Mouse (Mus musculus): Measurements from ENCODE around the gene Cbr4.

Cbr4 gene

DNA sequence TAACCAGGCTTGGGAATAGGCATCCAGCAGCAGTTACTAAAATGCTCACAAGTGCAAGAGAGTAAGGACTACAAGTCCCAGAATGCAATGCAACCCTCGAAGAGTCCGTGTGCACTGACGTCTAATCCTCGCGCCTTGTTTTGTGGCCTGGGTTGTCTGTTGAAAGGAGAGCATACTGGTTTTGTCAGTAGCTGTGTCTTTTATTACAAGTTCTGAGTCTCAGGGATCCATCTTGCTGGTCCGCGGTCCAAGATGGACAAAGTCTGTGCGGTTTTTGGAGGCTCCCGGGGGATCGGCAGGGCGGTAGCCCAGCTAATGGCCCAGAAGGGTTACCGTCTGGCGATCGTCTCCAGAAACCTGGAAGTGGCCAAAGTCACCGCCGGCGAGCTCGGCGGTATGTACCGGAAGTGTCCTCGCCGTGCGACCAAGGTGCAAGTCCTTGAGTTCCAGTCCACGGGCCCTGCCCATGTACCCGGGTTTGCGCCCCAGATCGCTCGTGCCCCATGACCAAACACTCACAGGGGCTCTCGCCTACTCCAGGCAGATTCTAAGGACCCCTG lies at the start of gene Cbr4:
TSS of gene Cbr4 (plus strand) at position 138 of the 560 bp plus-strand sequence.
- DNase-seq (ENCODE audit: low read depth) = peak; percentile 80

- no peak for DNase-seq (ENCODE audit: low read depth)
These were observed 44.5 kb upstream of the Cbr4 start for GRCm38 (mm10) chr8:61442988-61443387.

- DNase-seq (ENCODE audit: low read depth) = no peak
These were observed 43.2 kb upstream of the Cbr4 start for GRCm38 (mm10) chr8:61444358-61444757.

DNA sequence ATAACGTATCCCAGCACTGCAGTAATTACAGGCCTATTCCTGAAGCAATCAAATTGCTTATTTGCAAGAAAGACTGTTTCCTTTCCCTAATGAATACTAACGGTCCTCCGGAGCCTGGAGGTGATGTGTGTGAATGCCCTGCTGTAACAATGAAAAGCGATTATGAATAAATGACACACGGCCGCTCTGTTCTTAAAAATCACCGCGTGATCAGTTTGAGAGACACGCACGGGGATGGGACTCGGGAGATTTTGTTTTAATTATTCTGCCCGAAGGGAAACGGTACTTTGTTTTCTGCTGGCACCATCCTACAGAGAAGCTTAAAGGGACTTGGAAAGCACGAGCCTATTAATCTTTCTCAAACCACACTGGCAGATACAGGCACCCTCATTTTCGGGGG lies 41.2 kb upstream of the Cbr4 start:
- no peak for DNase-seq (ENCODE audit: low read depth)

GRCm38 (mm10) chr8:61448100-61448499 lies 39.4 kb upstream of the Cbr4 start:
- DNase-seq (ENCODE audit: low read depth) = no peak

DNA sequence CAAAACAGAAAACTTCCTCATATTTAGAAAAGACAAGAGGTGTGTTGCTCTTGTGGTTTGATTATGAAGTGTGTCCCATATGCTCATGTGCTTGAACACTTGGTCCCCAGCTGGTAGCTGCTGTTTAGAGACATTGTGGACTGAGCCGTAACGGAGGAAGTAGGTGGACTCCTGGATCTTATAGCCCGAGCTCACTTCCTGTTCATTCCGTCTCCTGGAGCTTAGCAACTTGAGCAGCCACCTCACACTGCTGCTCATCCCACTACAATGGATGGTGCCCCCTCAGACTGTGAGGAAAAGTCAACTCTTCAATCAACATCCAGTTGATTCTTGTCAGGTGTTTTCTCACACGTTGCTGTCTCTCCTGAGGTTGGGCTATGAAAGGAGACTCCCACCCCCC lies 38.7 kb upstream of the Cbr4 start:
- no peak for DNase-seq (ENCODE audit: low read depth)

- no peak for DNase-seq (ENCODE audit: low read depth)
These were observed 36.5 kb upstream of the Cbr4 start for GRCm38 (mm10) chr8:61450916-61451575.

DNA sequence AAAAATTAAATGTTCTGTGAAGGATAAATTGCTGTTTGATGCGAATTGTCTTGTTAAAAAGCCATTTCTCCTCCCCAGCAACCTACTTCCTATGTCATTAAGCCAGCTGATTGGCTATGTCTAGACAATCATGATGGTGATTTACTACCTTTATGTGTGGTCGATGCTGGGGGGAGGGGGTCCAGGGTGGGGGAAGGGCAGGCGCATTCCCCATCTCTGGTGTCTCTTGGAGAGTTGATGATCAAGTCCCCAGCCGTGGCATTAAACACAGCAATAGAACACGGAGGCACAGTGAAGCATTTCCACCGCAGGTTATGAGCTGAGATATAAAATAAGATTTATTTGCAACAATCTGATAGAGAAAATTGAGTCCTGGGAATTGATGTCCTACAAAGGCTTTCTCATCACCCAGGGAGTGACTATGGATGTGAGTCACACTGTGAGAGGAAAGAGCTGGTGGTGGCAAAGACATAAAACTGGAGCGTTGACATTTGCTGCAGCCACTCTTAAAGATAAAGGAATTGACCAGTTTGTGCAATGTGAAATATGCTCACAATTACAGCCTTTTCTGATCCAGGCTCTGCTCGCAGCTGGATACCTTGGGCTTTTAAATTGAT lies 35.7 kb upstream of the Cbr4 start:
- DNase-seq (ENCODE audit: low read depth) = no peak

GRCm38 (mm10) chr8:61459763-61460162 lies 27.8 kb upstream of the Cbr4 start:
- DNase-seq (ENCODE audit: low read depth) = no peak

DNA sequence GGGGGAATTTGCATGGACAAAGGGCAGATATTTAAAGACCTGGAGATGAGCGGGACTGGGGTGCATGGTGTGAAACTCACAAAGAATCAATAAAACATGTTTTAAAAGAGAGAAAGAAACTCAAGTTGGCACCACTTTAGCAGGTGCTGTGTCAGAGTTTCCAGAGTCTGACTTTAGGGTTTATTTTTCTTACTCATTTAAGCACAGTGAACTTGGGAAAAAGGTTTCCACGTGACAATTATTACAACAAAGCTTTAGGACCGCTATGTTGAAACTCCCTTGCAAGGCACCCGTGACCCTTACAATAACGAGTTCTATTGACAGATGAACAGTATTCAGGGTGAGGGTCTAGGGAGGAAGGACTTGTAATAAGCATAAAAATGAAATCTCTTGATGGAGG lies 25.3 kb upstream of the Cbr4 start:
- DNase-seq (ENCODE audit: low read depth) = no peak

GRCm38 (mm10) chr8:61464393-61464792 lies 23.1 kb upstream of the Cbr4 start:
- no peak for DNase-seq (ENCODE audit: low read depth)

- DNase-seq (ENCODE audit: low read depth) = no peak
These were observed 20.6 kb upstream of the Cbr4 start for GRCm38 (mm10) chr8:61466696-61467552.

- DNase-seq (ENCODE audit: low read depth) = no peak
These were observed 20.1 kb upstream of the Cbr4 start for GRCm38 (mm10) chr8:61467553-61467815.

- DNase-seq (ENCODE audit: low read depth) = no peak
These were observed 17.3 kb upstream of the Cbr4 start for GRCm38 (mm10) chr8:61470213-61470612.

- no peak for DNase-seq (ENCODE audit: low read depth)
These were observed 12.3 kb upstream of the Cbr4 start for GRCm38 (mm10) chr8:61475251-61475673.

DNA sequence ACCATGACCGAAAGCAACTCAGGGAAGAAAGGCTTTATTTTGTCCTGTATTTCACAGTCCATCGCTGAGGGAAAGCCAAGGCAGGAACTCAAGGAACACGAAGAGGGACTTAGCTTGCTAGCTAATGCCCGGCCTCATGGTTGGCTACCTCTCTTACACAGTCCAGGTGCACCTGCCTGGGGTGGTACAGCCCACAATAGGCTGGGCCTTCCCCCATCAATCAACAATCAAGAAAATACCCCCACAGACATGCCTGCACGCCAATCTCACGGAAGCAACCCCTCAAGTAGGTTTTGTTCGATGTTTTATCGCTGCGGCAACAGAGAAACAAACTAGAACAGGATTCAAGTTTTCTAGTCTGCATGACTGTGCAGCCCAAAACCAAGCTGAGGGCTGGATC lies 11.4 kb upstream of the Cbr4 start:
- no peak for DNase-seq (ENCODE audit: low read depth)

DNA sequence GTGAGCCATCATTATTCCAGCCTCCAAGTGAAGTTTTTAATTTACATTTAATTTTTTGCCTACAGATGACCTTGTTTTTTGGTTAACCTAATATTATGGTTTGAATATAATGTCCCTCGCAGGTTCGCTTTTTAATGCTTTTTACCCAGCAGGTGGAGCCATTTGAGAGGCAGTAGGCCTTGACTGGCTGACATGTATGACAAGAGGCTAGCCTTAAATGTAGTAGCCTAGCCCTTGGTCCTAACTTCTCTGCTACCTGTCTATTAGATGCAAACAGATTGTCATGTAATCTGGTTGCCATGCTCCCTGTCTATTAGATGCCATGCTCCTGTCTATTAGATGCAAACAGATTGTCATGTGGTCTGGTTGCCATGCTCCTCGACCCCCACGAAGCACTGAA lies 9.4 kb upstream of the Cbr4 start:
- no peak for DNase-seq (ENCODE audit: low read depth)

DNA sequence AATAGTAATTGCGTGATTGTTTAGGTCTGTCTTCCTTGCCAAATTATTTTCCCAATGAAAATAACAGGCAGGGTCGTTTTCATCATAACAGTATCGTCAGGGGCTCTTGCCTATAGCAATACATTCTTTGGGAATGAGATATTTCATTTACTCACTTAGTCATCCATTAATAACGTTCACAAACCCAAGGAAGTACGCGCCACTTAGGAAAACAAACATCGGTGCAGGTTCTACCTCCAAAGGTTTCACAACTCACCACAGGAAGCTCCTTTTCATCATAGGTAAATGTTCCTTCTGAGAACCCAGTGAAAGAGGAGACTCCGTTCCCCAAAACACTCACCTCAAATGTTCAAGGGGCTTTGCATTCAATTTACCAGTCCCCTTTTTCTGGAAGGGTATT lies 8.7 kb upstream of the Cbr4 start:
- no peak for DNase-seq (ENCODE audit: low read depth)

- DNase-seq (ENCODE audit: low read depth) = peak; percentile 27
These were observed 7.9 kb upstream of the Cbr4 start for GRCm38 (mm10) chr8:61479506-61480214.

DNA sequence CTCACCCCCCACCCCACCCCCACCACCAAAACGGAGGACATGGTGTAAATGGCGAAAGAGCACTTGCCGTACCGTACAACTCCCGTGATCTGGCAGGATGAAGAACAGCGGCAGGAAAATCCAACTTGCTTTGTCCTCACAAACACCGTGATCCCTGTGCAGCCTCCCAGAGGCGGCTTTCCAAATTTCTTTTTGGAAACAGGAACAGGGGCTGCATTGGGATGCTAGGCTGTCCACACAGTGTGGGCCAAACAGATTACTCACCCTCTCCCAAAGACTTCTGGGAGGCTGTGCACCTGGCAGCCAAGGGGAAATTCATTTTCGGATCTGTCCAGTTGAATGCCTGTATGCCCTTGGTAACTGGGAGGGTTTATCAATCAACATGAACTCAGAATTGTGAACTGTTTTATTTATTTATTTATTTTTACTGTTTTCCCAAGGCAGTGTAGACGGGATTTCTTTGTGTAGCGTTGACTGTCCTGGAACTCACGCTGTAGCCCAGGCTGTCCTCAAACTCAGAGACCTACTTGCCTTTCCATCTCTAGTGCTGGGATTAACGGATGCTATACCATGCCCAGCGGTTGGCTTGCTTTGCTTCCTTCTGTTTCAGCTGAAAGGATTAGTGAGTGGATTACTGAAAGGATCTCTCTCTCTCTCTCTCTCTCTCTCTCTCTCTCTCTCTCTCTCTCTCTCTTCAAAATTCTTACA lies 7.1 kb upstream of the Cbr4 start:
- DNase-seq (ENCODE audit: low read depth) = no peak

DNA sequence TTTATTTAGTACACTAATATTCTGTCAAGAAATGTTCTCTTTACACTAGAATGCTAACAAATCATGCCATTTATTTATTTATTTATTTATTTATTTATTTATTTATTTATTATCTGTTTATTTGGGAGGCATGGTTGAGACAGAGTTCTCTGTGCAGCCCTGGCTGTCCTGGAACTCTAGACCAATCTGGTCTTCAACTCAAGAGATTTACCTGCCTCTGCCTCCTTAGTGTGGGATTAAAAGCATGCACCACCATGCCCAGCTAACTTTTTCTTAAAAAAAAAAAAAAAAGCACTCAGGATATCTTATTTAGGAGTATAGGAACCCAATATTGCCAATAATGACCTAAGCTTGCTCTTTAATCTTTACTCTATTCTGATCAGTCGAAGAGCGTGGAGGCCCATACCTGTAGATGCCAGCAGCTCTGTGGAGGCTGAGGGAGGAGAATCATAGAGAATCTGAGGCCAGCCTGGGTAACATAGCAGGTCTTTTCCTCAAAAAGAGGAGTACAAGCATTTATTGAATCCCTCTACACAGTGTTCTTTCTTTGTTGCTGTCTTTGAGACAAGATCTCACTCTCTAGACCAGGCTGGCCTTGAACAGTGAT lies 508 bp upstream of the Cbr4 start:
- DNase-seq (ENCODE audit: low read depth) = no peak

Measured in fibroblast of lung, adult 2 months (primary cell).